Mouse (Mus musculus) lung, postnatal 4 days (tissue): ENCODE measurements around the gene Agpat2.

ENCODE experiments used
- DNase-seq, 2 experiments: peaks; one replicate each; pipeline ENCODE4 v3.0.0; 2021

The Agpat2 gene

DNA sequence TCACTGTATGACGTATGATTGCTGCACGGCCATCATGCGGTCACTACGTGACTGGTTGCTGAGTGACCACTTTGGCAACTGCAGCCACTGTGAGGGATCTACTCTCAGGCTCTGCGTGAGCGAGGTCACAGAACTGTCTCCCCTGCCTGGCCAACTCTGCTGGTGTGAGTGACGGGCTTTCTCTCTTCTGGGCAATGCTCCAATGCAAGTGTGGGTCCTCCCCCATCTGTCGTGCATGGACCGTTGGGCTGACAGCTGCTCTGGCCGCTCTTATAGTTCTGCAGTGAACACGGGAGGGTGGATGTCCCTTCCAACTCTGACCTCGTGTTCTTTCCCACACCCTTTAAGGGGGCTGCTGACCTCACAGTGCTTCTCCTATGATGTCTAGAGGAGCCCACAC is 30.8 kb downstream of the Agpat2 start:
- DNase-seq: peak; percentile 83 to 92

DNA sequence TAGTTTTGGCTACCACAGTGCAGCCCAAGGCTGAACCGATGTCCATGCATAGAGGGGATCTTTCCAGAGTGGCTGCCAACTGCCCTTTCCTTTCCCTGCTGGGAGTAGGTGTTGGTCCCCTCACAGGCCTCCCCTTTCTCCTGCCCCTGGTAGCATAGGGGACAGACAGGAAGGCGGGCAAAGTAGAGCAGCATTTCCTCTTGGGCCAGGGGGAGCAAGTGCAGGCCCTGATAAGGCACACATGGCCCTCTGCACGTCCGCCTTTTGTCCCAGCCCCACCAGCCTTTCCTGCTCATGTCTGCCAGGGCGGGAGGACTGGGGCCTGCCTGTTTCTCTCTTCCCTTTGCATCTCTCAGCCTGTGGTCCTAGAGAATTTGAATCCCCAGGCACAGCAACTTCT is 32.4 kb downstream of the Agpat2 start:
- DNase-seq: peak; percentile 77 to 91

DNA sequence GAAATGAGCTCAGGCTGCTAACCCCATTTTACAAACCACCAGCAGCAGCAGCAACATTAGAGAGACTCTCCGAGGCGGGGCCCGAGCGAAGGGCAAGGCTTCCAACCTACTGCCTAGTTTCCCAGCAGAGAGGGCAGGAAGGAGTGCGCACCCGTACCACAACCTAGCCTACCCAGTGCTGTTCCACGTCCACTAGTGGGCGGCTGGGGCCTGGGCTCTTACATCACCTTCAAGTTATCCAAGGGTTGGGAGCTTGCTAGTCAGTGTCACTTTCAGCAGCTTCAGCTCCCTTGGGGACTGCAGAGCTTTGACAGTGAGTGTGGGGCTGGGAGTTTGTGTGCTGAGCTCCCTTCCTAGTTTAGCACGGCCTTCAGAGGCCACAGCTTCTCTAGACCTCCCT is 32.8 kb downstream of the Agpat2 start:
- peak; percentile 51 to 70 for DNase-seq

DNA sequence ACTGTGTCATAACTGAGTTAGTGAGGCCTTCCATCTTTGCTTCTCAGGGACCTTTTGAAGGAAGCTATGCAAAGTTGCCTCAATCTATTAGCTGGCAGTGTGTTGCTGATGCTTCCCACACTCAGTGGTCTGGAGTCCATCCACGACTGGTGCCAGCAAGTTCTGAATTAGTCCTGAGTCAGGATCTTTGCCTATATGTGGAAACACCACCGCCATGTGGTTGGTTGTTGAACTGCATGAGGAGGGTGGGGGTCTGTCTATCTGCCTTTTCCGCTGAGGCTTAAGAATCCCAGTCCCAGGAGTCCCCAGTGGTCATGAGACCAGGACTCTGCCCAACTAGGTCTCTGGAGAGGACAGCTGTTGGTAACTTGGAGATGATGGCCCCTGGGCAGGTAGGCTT is 34.2 kb downstream of the Agpat2 start:
- DNase-seq: peak; percentile 80 to 86

DNA sequence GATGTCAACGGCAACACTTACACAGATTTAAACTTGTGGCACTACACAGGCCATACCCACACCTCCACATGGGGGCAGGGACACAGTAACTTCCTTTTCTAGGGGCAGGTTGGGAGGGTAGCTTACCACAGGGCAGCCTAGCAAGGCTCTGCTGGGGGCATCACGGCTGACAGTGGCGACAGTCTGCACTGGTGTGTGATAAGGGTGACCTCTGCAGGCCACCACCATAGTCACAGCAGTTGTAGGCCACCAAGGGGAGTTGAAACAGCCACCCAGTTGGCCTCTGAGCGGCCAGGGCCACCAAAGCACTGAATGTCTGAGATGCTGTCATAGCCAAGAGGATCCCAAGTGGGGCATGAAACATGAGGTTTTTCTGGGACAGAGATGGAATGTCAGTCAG is 38.0 kb downstream of the Agpat2 start:
- peak; percentile 73 to 80 for DNase-seq

DNA sequence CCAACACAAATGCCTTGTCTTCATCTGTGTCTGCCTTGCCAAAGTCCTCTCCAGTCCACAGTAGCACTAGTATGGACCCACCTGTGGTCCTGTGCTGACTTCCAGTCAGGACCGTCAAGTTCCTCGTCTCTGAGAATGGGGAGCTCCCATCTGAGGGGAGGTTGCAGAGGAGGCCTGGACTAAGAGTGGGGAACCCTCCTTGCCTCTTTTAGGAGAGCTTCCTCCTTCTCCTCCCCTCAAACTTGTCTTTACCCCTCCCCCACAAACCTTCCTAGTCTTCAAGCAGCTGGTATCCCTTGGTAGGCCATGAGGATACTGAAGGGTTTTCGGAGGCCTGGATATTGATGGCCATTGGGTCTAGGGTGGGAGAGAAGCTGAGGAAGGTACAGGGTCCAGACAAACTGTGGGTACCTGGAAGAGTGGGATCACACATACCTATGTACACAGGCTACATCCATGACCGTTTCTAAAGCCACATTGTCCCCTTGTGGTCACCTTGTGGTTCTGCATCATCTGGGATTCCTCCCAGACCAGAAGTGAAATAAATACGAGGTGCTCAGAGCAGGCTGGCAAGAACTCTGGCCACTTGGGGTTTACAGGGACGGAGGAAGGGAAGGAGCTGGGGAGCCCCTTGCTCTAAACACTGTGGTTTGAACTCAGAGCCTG is 42.7 kb downstream of the Agpat2 start:
- DNase-seq: peak in 1 of 2 experiments; percentile 68

DNA sequence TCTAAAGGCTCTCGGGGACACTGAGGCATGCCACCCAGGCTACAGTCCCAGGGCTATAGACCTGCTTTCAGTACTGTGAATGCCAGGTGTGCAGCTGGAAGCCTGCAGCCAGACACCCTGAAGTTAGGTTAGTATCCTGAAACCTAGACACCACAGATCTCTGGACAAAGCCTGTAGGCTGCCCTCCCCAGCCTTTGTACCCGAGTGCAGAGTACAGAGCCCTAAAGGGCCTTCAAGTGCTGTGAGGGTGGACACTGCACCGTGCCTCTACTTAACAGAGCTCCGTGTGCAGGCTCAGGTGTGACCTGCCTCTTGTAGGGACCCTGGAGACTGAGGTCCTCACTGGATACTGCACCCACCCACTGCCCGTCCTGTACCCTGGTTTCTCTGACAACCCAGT is 43.7 kb downstream of the Agpat2 start:
- no peak for DNase-seq

DNA sequence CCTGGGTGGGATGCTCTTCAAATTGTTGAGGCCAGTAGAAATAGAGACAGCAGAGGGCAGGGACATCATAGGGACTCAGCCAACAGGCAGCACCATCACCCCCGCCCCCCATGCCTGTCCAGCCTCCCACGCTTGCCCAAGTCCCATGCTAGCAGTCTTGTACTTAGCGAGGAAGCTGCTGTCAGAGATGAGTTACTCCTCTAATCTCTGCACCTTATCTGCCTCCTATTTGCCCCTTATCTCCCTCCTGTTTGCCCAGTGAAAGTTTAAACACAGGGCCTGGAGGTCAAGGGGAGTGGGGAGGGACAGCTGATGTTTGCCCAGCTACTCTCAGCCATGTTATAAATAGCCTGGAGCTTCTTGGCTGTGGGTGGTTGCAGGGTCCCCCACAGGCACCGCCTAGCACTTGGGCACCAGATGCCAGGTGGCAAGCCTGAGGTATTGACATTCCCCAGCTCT is 47.7 kb downstream of the Agpat2 start:
- peak in 1 of 2 experiments; percentile 71 for DNase-seq

DNA sequence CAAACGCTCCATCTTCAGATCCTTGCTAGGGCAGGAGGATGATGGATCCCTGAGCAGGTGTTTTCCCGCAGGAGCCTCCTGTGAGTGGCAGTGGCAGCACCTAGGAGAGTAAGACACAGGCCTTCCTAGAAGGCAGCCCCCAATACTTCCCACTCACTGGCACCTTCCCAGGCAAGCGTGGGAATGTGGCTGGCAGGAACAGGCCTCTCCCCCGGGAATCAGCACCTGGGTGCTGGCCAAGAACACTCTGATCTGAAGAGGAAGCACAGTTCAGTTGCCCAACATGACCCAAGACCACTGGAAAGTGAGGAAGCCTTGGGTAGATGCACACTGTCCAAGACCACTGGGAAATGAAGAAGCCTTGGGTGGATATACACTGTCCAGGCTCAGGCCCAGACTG is 49.1 kb downstream of the Agpat2 start:
- DNase-seq: peak; percentile 66 to 69

DNA sequence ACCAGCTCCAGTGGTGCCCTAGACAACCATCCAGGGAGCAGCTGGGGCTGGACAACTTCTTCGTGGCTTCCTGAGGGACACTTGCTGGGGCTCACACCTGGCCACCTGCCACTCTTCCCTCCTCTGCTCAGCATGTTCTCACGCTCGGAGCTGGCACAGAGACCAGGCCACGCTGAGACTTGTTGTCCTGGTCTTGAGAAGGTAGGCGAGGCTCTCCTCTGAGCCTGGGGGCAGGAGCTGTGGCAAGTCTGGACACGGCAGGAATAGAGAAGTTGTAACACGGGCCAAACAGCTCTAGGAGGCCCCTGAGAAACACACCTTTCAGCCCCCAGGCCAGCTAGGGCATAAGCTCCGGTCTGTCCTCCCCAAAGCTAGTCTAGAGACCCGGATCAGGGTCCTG is 50.3 kb downstream of the Agpat2 start:
- no peak for DNase-seq

DNA sequence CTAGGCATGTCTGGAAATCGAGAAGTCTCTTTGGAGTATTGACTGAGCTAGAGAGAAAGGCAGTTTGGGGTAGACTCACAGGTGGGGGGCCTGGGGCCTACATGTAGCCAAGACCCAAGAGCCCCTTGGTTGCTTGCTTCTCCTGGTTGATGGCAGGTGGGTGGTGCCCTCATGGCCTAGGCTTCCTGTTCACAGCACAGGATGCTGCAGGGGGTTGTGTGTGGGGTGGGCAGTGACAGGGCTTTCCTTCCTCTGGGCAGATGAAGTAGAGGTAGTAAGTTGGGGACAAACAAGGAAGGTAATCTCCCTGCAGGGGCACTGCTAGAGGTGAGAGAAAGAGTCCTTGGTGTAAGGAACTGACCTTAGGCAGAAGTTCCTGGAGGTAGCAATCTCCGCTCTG is 52.2 kb downstream of the Agpat2 start:
- DNase-seq: peak in 1 of 2 experiments; percentile 36

DNA sequence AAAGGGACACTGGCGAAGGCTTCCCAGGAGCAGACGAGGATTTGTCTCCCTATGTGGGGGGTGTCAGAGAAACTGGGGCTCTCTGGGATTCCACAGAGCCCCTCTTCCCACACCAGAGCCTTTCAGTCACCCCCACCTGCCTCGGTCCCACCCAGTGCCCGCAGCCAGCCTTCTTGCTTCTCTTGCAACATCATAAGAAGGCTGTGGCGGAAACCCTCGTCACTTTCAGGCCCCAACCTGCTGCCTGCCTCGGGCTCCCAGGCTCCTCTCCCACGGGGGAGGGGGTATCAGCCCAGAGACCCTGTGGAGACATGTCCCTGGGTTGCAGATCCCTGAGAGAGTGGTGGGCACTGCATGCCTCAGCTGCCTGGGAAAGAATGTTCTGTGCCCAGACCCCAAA is 52.8 kb downstream of the Agpat2 start:
- peak in 1 of 2 experiments; percentile 39 for DNase-seq

DNA sequence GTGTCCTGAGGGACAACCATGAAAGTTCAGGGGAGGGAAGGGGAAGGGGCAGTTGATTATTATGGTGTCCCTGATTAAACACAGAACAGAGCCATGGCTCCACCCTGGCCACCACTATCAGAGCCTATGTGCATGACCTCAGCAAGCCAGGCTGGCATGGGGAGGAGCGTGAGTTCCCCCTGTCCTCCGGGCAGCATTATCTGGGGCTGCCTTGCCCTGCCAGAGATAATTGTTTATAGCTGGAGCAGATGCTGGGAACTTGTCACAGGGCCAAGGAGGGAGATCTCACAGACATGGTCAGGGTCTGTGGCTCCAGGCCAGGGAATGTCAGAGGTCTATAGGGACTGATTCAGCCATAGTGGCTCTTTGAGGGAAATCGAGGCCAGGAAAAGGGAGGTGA is 53.4 kb downstream of the Agpat2 start:
- peak in 1 of 2 experiments; percentile 56 for DNase-seq

DNA sequence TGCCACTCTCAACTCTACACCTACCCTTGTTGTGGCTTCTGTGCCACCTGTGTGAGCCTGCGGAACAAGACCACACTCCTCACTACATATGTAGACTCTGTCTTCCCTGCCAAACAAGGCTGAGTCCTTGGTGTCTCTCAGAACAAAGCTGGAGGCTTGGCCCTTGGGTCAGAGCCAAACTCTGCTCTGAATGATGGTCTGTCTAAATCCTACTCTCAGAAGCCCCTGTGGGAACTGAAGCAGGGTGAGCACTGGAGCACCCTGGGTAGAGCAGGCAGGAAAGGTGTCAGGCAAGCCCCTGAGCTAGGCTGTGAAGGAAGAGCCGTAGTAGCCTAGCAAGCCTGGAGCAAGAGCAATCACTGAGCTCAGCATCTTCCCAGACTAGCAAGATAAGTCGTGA is 54.0 kb downstream of the Agpat2 start:
- DNase-seq: no peak

DNA sequence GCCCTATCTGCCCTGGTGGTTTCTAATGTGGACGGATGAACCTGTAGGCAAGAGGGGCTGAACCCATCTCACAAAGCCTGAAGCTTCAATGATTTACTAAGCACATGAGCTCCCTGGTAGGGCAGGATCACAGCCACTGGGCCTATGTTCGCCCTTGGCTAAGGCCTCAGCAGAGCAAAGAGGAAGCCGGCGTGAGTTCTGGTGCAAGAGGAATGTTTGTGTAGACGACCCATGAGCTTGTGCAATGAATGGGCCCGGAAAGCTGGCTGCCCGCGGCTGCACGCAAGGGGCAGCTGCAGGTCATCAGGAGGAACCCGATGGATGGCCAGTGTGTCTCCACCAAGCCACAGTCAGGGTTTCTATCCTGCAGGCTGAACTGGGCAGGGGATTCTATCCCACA is 54.4 kb downstream of the Agpat2 start:
- peak; percentile 75 to 80 for DNase-seq

DNA sequence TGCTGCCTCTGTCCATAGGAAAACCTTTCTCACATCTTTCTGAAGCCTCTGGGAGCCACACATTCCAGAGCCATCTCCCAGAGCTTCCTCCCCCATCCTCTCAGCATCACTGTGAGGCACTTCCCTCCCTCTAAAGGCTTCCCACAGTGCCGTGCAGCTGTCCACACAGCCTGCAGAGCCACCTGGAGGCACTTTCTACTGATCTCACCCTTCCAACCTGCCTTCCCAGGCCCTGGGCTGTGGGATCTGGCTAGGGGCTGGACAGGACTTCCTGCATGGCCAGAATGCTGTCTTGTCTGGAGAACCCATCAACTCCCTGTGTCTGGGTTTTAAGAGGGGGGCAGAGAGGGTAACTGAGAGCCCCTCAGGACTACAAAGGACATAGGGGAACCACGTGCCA is 56.7 kb downstream of the Agpat2 start:
- DNase-seq: peak in 1 of 2 experiments; percentile 50

DNA sequence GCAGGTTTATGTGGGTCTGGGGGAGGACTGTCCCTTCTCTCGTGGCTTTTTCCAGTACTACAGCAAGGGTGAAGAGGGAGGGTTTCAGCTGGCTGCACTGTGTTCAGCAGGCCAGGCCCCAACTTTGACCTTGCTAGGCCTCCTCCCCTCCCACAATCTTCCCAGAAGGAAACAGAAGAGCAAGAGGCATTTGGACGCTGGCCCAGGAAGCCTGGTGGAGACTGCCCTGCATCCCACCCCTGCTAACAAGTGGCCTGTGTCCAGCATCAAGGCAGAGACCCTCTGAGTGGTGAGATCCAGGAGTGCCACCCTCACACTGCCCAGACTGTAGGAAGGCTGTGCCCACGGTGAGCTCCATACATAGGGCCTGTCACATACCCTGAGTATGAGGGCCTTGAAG is 60.0 kb downstream of the Agpat2 start:
- peak; percentile 45 to 62 for DNase-seq

DNA sequence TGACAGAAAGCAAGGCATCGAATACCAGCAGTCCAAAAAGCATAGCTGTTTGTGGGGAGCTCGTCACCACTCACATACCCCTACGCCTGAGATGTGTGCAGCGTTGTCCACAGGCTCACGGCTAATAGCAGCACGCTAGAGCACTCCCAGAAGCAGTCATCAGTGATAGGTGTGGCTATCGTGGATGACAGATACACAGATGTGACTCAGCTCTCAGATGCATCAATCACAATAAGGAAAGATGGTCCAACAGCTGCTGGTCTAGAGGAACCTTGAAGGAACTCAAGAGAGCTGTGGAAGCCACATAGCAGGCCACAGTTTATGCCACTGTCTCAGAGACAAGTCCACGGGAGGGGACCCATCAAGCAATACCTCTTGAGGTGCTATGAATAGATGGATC is 60.4 kb downstream of the Agpat2 start:
- no peak for DNase-seq

DNA sequence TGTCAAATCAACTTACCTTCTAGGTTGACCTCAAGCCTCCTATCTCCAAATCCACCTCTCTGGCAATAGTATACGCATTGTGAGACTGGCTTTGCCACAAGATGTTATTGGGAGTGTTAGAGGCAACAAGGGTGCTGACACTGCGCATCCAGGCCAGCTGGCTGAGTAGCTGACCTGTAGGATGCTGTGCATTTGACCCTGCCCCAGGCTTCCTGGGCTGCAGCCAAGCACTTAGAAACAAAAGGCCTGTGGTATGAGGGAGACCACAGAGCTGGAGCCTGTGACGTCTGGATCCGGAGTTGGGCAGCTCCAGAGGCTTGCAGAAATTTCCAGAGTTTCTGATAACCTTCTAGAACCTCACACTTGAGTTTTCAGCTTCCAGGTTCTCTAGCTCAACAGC is 61.1 kb downstream of the Agpat2 start:
- DNase-seq: no peak
